Mouse (Mus musculus) hindbrain, embryonic 15.5 days (tissue): ENCODE measurements around the gene Shc2. TPM values are rescaled to one million over a fixed set of nuclear protein-coding genes. Genes with fewer than 3 reads are reported as not detected.

ENCODE experiments used
- ATAC-seq: fragments of 200-750 bp; cut with Nextera tagmentation; 2 replicates; pipeline ENCODE4 v1.8.0; 2017; ENCODE audit warnings: low read depth, moderate number of reproducible peaks, moderate TSS enrichment; ENCODE audit not compliant: low FRiP score
- H3K27ac ChIP-seq: fragments of 300-500 bp; sonication (generic); replicated peaks from 2 replicates; pipeline ENCODE4 v1.5.1; 2015; ENCODE audit warnings: mild to moderate bottlenecking, inconsistent platforms
- H3K27me3 ChIP-seq: fragments of 300-500 bp; sonication (generic); 2 replicates; pipeline ENCODE4 v1.6.1; 2015; ENCODE audit warnings: control low read depth, inconsistent platforms
- H3K36me3 ChIP-seq: fragments of 300-500 bp; sonication (generic); 2 replicates; pipeline ENCODE4 v1.6.1; 2015; ENCODE audit warnings: control low read depth, inconsistent platforms
- H3K4me1 ChIP-seq: fragments of 300-500 bp; sonication (generic); replicated peaks from 2 replicates; pipeline ENCODE4 v1.6.1; 2015; ENCODE audit warnings: control low read depth, inconsistent platforms
- H3K4me2 ChIP-seq: fragments of 300-500 bp; sonication (generic); 2 replicates; pipeline ENCODE4 v1.6.1; 2015; ENCODE audit warnings: moderate library complexity, mild to moderate bottlenecking, inconsistent platforms
- H3K4me3 ChIP-seq: fragments of 300-500 bp; sonication (generic); 2 replicates; pipeline ENCODE4 v1.5.1; 2015; ENCODE audit warnings: mild to moderate bottlenecking, inconsistent platforms
- H3K9ac ChIP-seq: fragments of 300-500 bp; sonication (generic); 2 replicates; pipeline ENCODE4 v1.6.1; 2015; ENCODE audit warnings: inconsistent platforms
- H3K9me3 ChIP-seq: fragments of 300-500 bp; sonication (generic); 2 replicates; pipeline ENCODE4 v1.6.1; 2016; ENCODE audit warnings: control low read depth, inconsistent platforms
- WGBS: fragments of 180-500 bp; shearing (Covaris S2); methylation state at CpG from one replicate; pipeline ENCODE4 v1.1.7; 2015; 5-methylcytosine and 5-hydroxymethylcytosine counted together
- polyA plus RNA-seq: library from polyadenylated mRNA; unstranded; fragments of >200 nt; fragmentation: Nextera tagmentation; extraction: Ambion mirVana; gene quantifications from 2 replicates; pipeline ENCODE4 v1.2.1, GENCODE M21; 2015

The Shc2 gene
- polyA plus RNA-seq, 1 experiment from 2014 or later: 28.5 TPM

GRCm38 (mm10) chr10:79586243-79586642 lies 51.5 kb downstream of the Shc2 start:
- Histone ChIP-seq H3K36me3 (no peaks in the 10 kb centered on the region), H3K27ac (no peak overlapping the region), H3K27me3 (no peaks in the 10 kb centered on the region), H3K9ac (no peak overlapping the region), H3K4me3 (no peak overlapping the region), H3K4me2 (no peak overlapping the region), H3K9me3 (no peaks in the 10 kb centered on the region), H3K4me1 (no peaks in the 10 kb centered on the region)
- ATAC-seq: no peak
- WGBS: 85% methylated on average over 8 of the region's 8 CpGs

DNA sequence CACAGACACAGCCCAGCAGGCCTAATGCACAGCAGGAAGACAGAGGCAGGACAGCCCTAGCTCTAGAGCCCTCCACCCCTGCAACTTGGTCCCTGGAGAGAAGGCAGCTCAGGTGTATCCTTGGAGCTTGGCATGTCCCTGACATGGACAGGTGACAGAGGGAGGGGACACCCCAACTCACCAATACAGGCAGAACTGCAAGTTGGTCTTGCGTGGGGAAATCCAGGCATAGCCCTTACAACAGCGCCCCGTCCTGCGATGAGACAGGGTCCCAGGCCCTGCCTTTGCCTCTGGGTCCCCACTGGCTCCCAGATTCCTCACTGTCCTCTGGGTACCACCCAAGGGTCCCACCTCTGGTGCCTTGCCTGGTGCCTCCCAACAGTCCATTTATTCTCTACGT lies 52.0 kb downstream of the Shc2 start:
- no peak for ATAC-seq
- Histone ChIP-seq H3K27ac (no peak overlapping the region), H3K27me3 (no peaks in the 10 kb centered on the region), H3K9me3 (no peaks in the 10 kb centered on the region), H3K4me1 (no peaks in the 10 kb centered on the region), H3K4me3 (no peak overlapping the region), H3K36me3 (no peaks in the 10 kb centered on the region), H3K4me2 (no peak overlapping the region), H3K9ac (no peak overlapping the region)
- 93% methylated on average over 5 of the region's 5 CpGs for WGBS

GRCm38 (mm10) chr10:79585136-79585535 lies 52.6 kb downstream of the Shc2 start:
- ATAC-seq: no peak
- H3K4me3 ChIP-seq: no peak overlapping the region
- H3K9ac ChIP-seq: no peak overlapping the region
- 88% methylated on average over 6 of the region's 6 CpGs for WGBS
- H3K4me1 ChIP-seq: no peaks in the 10 kb centered on the region
- no peak overlapping the region for H3K27ac ChIP-seq
- H3K27me3 ChIP-seq: no peaks in the 10 kb centered on the region
- H3K4me2 ChIP-seq: no peak overlapping the region
- H3K36me3 ChIP-seq: no peaks in the 10 kb centered on the region
- H3K9me3 ChIP-seq: no peaks in the 10 kb centered on the region

DNA sequence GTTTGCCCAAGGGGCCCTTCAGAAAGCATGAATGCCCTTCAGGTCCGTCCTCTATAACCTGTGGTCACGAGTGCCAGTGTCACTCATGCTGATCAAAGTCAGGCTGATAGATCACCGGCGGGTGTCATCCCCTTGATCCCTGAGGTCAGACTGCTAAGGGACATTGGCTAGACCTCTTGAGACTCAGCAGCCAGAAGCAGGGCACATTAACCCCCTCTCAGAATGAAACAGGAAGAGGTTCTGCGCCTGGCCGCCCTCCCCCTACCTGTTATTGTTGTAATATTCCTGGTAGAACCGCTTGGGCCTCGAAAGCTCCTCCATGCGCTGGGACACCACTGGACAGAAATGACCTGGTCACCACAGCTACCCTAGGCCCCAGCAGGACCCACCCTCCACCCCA lies 53.3 kb downstream of the Shc2 start:
- no peak for ATAC-seq
- no peaks in the 10 kb centered on the region for H3K36me3 ChIP-seq
- H3K4me3 ChIP-seq: no peak overlapping the region
- no peaks in the 10 kb centered on the region for H3K4me1 ChIP-seq
- no peaks in the 10 kb centered on the region for H3K27me3 ChIP-seq
- WGBS: 81% methylated on average over 9 of the region's 9 CpGs
- H3K9me3 ChIP-seq: no peaks in the 10 kb centered on the region
- H3K27ac ChIP-seq: no peak overlapping the region
- H3K4me2 ChIP-seq: no peak overlapping the region
- H3K9ac ChIP-seq: no peak overlapping the region

DNA sequence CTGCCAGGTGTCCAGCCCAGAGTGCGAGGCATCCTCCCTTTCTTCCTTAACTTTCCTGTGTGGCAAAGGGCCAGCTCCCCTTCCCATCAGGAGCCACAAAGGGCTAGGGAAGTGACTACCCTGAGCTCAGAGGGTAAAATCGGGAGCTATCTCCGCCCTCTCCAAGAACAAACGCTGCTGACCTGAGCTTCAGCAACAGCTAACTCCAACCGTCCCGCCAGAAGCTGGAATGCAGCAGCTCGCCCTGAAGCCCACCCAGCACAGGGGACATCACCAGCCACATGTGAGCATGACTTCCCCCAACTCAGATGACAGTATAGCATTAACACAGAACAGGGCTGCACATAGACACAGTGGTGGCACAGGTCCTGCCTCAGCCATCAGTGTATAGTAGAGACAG lies 53.7 kb downstream of the Shc2 start:
- Histone ChIP-seq H3K4me1 (no peaks in the 10 kb centered on the region), H3K9me3 (no peaks in the 10 kb centered on the region), H3K4me2 (no peak overlapping the region), H3K27me3 (no peaks in the 10 kb centered on the region), H3K27ac (no peak overlapping the region), H3K9ac (no peak overlapping the region), H3K4me3 (no peak overlapping the region), H3K36me3 (no peaks in the 10 kb centered on the region)
- ATAC-seq: no peak
- WGBS: 76% methylated on average over 7 of the region's 7 CpGs

DNA sequence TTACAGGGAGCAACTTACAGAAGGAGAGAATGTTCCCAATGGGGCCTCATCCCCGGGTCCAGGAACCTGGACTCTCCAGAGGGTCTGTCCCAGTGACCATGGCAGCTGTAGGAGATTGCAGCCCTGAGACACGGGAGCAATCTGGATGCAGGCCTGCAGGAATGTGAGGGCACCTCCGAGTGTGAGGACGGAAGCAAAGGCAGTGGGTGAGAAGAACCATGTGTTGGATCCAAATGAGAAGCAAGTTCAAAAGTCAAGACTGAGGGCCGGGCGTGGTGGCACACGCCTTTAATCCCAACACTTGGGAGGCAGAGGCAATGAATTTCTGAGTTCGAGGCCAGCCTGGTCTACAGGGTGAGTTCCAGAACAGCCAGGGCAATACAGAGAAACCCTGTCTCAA lies 56.2 kb downstream of the Shc2 start:
- H3K36me3 ChIP-seq: no peaks in the 10 kb centered on the region
- H3K4me3 ChIP-seq: no peak overlapping the region
- H3K27me3 ChIP-seq: no peaks in the 10 kb centered on the region
- no peak for ATAC-seq
- WGBS: 90% methylated on average over 8 of the region's 8 CpGs
- H3K9me3 ChIP-seq: no peaks in the 10 kb centered on the region
- no peak overlapping the region for H3K4me2 ChIP-seq
- no peaks in the 10 kb centered on the region for H3K4me1 ChIP-seq
- H3K9ac ChIP-seq: no peak overlapping the region
- H3K27ac ChIP-seq: no peak overlapping the region

DNA sequence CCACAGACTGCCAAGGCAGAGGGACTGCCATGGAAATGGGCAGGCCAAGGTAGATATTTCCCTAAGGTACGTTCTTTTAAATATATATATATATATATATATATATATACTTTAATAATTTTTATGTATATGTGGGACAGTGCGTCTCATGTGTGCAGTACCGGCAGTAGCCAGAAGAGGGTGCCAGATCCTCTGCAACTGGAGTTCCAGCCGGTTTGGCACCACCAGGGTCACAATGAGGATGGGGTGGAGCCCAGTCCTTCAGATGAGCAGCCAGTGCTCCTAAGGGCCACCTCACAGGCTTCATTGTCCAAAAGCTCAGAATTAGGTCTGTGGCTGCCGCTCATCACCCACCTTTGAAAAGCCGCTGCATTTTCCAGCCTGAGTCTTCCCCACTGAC lies 56.9 kb downstream of the Shc2 start:
- Histone ChIP-seq H3K4me1 (no peaks in the 10 kb centered on the region), H3K9ac (no peak overlapping the region), H3K4me2 (no peak overlapping the region), H3K4me3 (no peak overlapping the region), H3K36me3 (no peaks in the 10 kb centered on the region), H3K27ac (no peak overlapping the region), H3K27me3 (no peaks in the 10 kb centered on the region), H3K9me3 (no peaks in the 10 kb centered on the region)
- ATAC-seq: no peak
- WGBS: 44% methylated on average over 6 of the region's 6 CpGs

GRCm38 (mm10) chr10:79580356-79580755 lies 57.4 kb downstream of the Shc2 start:
- no peak overlapping the region for H3K9ac ChIP-seq
- 71% methylated on average over 7 of the region's 7 CpGs for WGBS
- no peaks in the 10 kb centered on the region for H3K9me3 ChIP-seq
- H3K27ac ChIP-seq: no peak overlapping the region
- H3K36me3 ChIP-seq: no peaks in the 10 kb centered on the region
- H3K4me3 ChIP-seq: no peak overlapping the region
- H3K4me2 ChIP-seq: no peak overlapping the region
- H3K27me3 ChIP-seq: no peaks in the 10 kb centered on the region
- no peaks in the 10 kb centered on the region for H3K4me1 ChIP-seq
- no peak for ATAC-seq

- Histone ChIP-seq H3K4me1 (no peaks in the 10 kb centered on the region), H3K36me3 (no peaks in the 10 kb centered on the region), H3K9ac (no peak overlapping the region), H3K27ac (no peak overlapping the region), H3K9me3 (no peaks in the 10 kb centered on the region), H3K4me2 (no peak overlapping the region), H3K4me3 (no peak overlapping the region), H3K27me3 (no peaks in the 10 kb centered on the region)
- WGBS: 76% methylated on average over 12 of the region's 12 CpGs
- no peak for ATAC-seq
These were observed 57.9 kb downstream of the Shc2 start for GRCm38 (mm10) chr10:79579781-79580180.

DNA sequence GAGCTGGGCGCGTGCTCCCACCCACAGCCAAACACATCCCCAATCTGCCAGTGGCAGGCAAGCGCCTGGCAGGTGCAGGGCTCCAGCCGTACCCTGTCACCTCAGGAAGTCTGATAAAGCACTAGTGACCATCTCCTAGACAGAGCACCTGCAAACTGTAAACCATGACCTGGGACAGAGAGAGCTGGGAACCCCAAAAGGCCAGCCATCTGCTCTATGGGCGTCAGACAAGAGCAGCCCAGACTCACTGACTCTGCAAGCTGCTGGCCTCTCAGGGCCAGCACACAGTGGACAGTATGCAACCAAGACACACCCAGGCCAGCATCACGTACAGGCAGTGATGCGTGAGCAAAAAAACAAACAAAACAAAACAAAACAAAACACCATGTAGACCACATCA lies 58.8 kb downstream of the Shc2 start:
- 83% methylated on average over 7 of the region's 7 CpGs for WGBS
- Histone ChIP-seq H3K27me3 (no peaks in the 10 kb centered on the region), H3K27ac (no peak overlapping the region), H3K4me1 (no peaks in the 10 kb centered on the region), H3K4me3 (no peak overlapping the region), H3K4me2 (no peak overlapping the region), H3K36me3 (no peaks in the 10 kb centered on the region), H3K9ac (no peak overlapping the region), H3K9me3 (no peaks in the 10 kb centered on the region)
- ATAC-seq: no peak

- no peaks in the 10 kb centered on the region for H3K4me1 ChIP-seq
- H3K36me3 ChIP-seq: no peaks in the 10 kb centered on the region
- H3K27ac ChIP-seq: no peak overlapping the region
- H3K27me3 ChIP-seq: no peaks in the 10 kb centered on the region
- H3K4me3 ChIP-seq: no peak overlapping the region
- no peaks in the 10 kb centered on the region for H3K9me3 ChIP-seq
- no peak overlapping the region for H3K4me2 ChIP-seq
- ATAC-seq: no peak
- no peak overlapping the region for H3K9ac ChIP-seq
- 48% methylated on average over 9 of the region's 9 CpGs for WGBS
These were observed 59.4 kb downstream of the Shc2 start for GRCm38 (mm10) chr10:79578276-79578675.

GRCm38 (mm10) chr10:79577376-79577775 lies 60.3 kb downstream of the Shc2 start:
- Histone ChIP-seq H3K36me3 (no peaks in the 10 kb centered on the region), H3K9me3 (no peaks in the 10 kb centered on the region), H3K4me1 (no peaks in the 10 kb centered on the region), H3K9ac (no peak overlapping the region), H3K4me2 (no peak overlapping the region), H3K4me3 (no peak overlapping the region), H3K27ac (no peak overlapping the region), H3K27me3 (no peaks in the 10 kb centered on the region)
- no peak for ATAC-seq
- WGBS: 76% methylated on average over 4 of the region's 4 CpGs

- no peak for ATAC-seq
- Histone ChIP-seq H3K36me3 (no peaks in the 10 kb centered on the region), H3K9me3 (no peaks in the 10 kb centered on the region), H3K27ac (no peak overlapping the region), H3K4me1 (no peaks in the 10 kb centered on the region), H3K4me3 (no peak overlapping the region), H3K27me3 (no peaks in the 10 kb centered on the region), H3K4me2 (no peak overlapping the region), H3K9ac (no peak overlapping the region)
- 83% methylated on average over 6 of the region's 6 CpGs for WGBS
These were observed 62.0 kb downstream of the Shc2 start for GRCm38 (mm10) chr10:79575754-79576153.
